Mouse (Mus musculus) embryonic fibroblast, embryonic 13.5 days (primary cell): Measurements from ENCODE around the gene Pak3.
A peak's percentile ranks its signal among the peaks of the same experiment; 100 is the strongest.

Experiments used
- CTCF ChIP-seq: IDR thresholded peaks from 2 replicates; pipeline ENCODE4 v1.5.1; 2011; ENCODE audit warnings: mild to moderate bottlenecking, control low read depth, low read length, moderate library complexity, borderline replicate concordance; ENCODE audit not compliant: insufficient read depth
- POLR2A ChIP-seq: IDR thresholded peaks from 2 replicates; pipeline ENCODE4 v1.6.1; 2011; ENCODE audit warnings: low read depth, mild to moderate bottlenecking, control low read depth, low read length, moderate library complexity

GRCm38 (mm10) chrX:143518917-143519316 lies 526 bp downstream of the Pak3 start:
- no peak for TF ChIP-seq CTCF
- TF ChIP-seq POLR2A, result 0 out of 2 replicates have a peak, but pooled peaks have one; percentile 29
